Comparison of ENCODE assay signal across 9 mouse cellular contexts in genomic region chr4:155113766-155114410, GRCm38 (mm10). TPM values are rescaled to one million over a fixed set of nuclear protein-coding genes. Genes with fewer than 3 reads are reported as not detected.
DNase-seq lines count a peak whose midpoint lies in the region; ATAC-seq and TF ChIP-seq lines count a peak whose summit lies in the region.
"Had no signal": no experiment of that assay in that cellular context is flagged by ENCODE, and none has a peak within 500 bp of the region (broad histone marks: within the 10 kb centered on the region; RNA-seq: fewer than 3 reads in every experiment).

No protein-coding gene starts in this region.

- DNase-seq in heart, postnatal 4 days, result no peak
- peak; percentile 33 for DNase-seq in right cerebral cortex, adult 18-20 months
- no peak for DNase-seq in right cerebral cortex, postnatal 25 days
- peak; percentile 59 for DNase-seq in forebrain, postnatal 0 days
- no peak for DNase-seq in cerebellum, postnatal 4 days (ENCODE audit: low spot score in 2 of 2)
- DNase-seq in urinary bladder, postnatal 10 days (ENCODE audit: low spot score), result no peak

- TF ChIP-seq CTCF in forebrain, postnatal 0 days (IDR thresholded peaks at IDR 0.05; ENCODE audit: low read depth), result no peak

- no peak overlapping the region for H3K4me3 ChIP-seq in heart, embryonic 15.5 days
- no peak overlapping the region for H3K4me3 ChIP-seq in forebrain, postnatal 0 days (ENCODE audit: low read depth, low read length)

- H3K36me3 ChIP-seq in heart, embryonic 15.5 days, result no peaks in the 10 kb centered on the region
- no peaks in the 10 kb centered on the region for H3K36me3 ChIP-seq in forebrain, postnatal 0 days (ENCODE audit: insufficient read depth)

- ATAC-seq in heart, embryonic 15.5 days (replicated peaks; ENCODE audit: insufficient number of reproducible peaks, insufficient read depth, low FRiP score, low read depth), result no peak
- ATAC-seq in forebrain, postnatal 0 days, result peak; percentile 65
- no peak for ATAC-seq in megakaryocyte-erythroid progenitor cell, adult 5-6 weeks (replicated peaks; ENCODE audit: low FRiP score, low TSS enrichment, poor library complexity, severe bottlenecking)

- H3K27ac ChIP-seq in heart, embryonic 15.5 days, result 0 out of 2 replicates have a peak overlapping the region, but pooled peaks have one; percentile 9
- H3K27ac ChIP-seq in forebrain, postnatal 0 days (ENCODE audit: low read depth, low read length), result peak overlapping the region; percentile 70
- H3K27ac ChIP-seq: liver, embryonic 14.5 days had no signal

- no peak overlapping the region for H3K4me2 ChIP-seq in heart, embryonic 15.5 days
- H3K4me2 ChIP-seq in forebrain, postnatal 0 days (ENCODE audit: low read depth), result no peak overlapping the region

- H3K9me3 ChIP-seq in heart, embryonic 15.5 days (replicated peaks), result no peaks in the 10 kb centered on the region
- H3K9me3 ChIP-seq in forebrain, postnatal 0 days (ENCODE audit: low read length), result no peaks in the 10 kb centered on the region

- WGBS in heart, embryonic 15.5 days, result 60% methylated on average over 8 of the region's 8 CpGs
- WGBS in forebrain, postnatal 0 days, result 55% methylated on average over 8 of the region's 8 CpGs

- H3K9ac ChIP-seq in heart, embryonic 15.5 days, result no peak overlapping the region
- H3K9ac ChIP-seq in forebrain, postnatal 0 days, result 0 out of 2 replicates have a peak overlapping the region, but pooled peaks have one; percentile 18
- H3K9ac ChIP-seq: liver, embryonic 14.5 days had no signal

- H3K4me1 ChIP-seq in heart, embryonic 15.5 days (replicated peaks), result peaks cover 18% of the 10 kb centered on the region
- peaks cover 3% of the 10 kb centered on the region; the same call in 1 of the 2 replicates for H3K4me1 ChIP-seq in forebrain, postnatal 0 days (ENCODE audit: insufficient read depth)

- no peaks in the 10 kb centered on the region for H3K27me3 ChIP-seq in heart, embryonic 15.5 days
- no peaks in the 10 kb centered on the region for H3K27me3 ChIP-seq in forebrain, postnatal 0 days (ENCODE audit: insufficient read depth, low read length)

RNA-seq across cellular contexts. Expression of gene Morn1, which starts 27.5 kb away (rescaled TPM):
- 1.9 and 2.5 TPM in 2 replicates for polyA plus RNA-seq in heart, embryonic 15.5 days (2015; fragmentation: Nextera tagmentation; extraction: Ambion mirVana)
- total RNA-seq in heart, postnatal 4 days (2021), result 1 to 10 TPM; 2.8 to 3.0 TPM
- total RNA-seq in forebrain, postnatal 0 days (2014; rRNA removed), result 6.0 and 7.4 TPM in 2 replicates
- 8.2 and 9.7 TPM in 2 replicates for polyA plus RNA-seq in forebrain, postnatal 0 days (2015; fragmentation: Nextera tagmentation; extraction: Ambion mirVana)
- total RNA-seq in megakaryocyte-erythroid progenitor cell, adult 5-6 weeks (2014; fragmentation: Nextera tagmentation), result 3.8 and 7.6 TPM in 2 replicates
- total RNA-seq in megakaryocyte-erythroid progenitor cell, adult 5-6 weeks (2017), result 1.6 and 1.8 TPM in 2 replicates

RNA-seq across cellular contexts. Expression of gene Rer1, which starts 27.7 kb away (rescaled TPM):
- polyA plus RNA-seq in heart, embryonic 15.5 days (2015; fragmentation: Nextera tagmentation; extraction: Ambion mirVana), result 117 and 120 TPM in 2 replicates
- 10 to 100 TPM; 76.1 to 78.4 TPM for total RNA-seq in heart, postnatal 4 days (2021)
- 92.4 and 116 TPM in 2 replicates for total RNA-seq in forebrain, postnatal 0 days (2014; rRNA removed)
- polyA plus RNA-seq in forebrain, postnatal 0 days (2015; fragmentation: Nextera tagmentation; extraction: Ambion mirVana), result 136 and 140 TPM in 2 replicates
- 105 and 108 TPM in 2 replicates for total RNA-seq in megakaryocyte-erythroid progenitor cell, adult 5-6 weeks (2014; fragmentation: Nextera tagmentation)
- 97.8 and 135 TPM in 2 replicates for total RNA-seq in megakaryocyte-erythroid progenitor cell, adult 5-6 weeks (2017)

RNA-seq across cellular contexts. Expression of gene Pex10, which starts 47.1 kb away (rescaled TPM):
- polyA plus RNA-seq in heart, embryonic 15.5 days (2015; fragmentation: Nextera tagmentation; extraction: Ambion mirVana), result 16.3 and 18.6 TPM in 2 replicates
- 10 to 100 TPM; 16.6 to 17.1 TPM for total RNA-seq in heart, postnatal 4 days (2021)
- 16.9 and 18.5 TPM in 2 replicates for total RNA-seq in forebrain, postnatal 0 days (2014; rRNA removed)
- polyA plus RNA-seq in forebrain, postnatal 0 days (2015; fragmentation: Nextera tagmentation; extraction: Ambion mirVana), result 14.0 and 14.1 TPM in 2 replicates
- 8.1 and 9.0 TPM in 2 replicates for total RNA-seq in megakaryocyte-erythroid progenitor cell, adult 5-6 weeks (2014; fragmentation: Nextera tagmentation)
- 5.8 and 6.4 TPM in 2 replicates for total RNA-seq in megakaryocyte-erythroid progenitor cell, adult 5-6 weeks (2017)

RNA-seq across cellular contexts. Expression of gene Plch2, which starts 57.3 kb away (rescaled TPM):
- polyA plus RNA-seq in heart, embryonic 15.5 days (2015; fragmentation: Nextera tagmentation; extraction: Ambion mirVana), result 0.43 and 2.4 TPM in 2 replicates
- total RNA-seq in heart, postnatal 4 days (2021), result not detected
- 32.1 and 42.1 TPM in 2 replicates for total RNA-seq in forebrain, postnatal 0 days (2014; rRNA removed)
- polyA plus RNA-seq in forebrain, postnatal 0 days (2015; fragmentation: Nextera tagmentation; extraction: Ambion mirVana), result 11.7 and 17.4 TPM in 2 replicates
- total RNA-seq in megakaryocyte-erythroid progenitor cell, adult 5-6 weeks (2014; fragmentation: Nextera tagmentation), result 0.33 and 3.2 TPM in 2 replicates
- not detected in 2 replicates for total RNA-seq in megakaryocyte-erythroid progenitor cell, adult 5-6 weeks (2017)

Comparison
In these comparisons a context has a peak if more than half of its experiments do, and no peak if none do; other contexts are left out.
1. DNase-seq: peak in right cerebral cortex, adult 18-20 months (single experiment) and forebrain, postnatal 0 days (single experiment); none in heart, postnatal 4 days (single experiment), right cerebral cortex, postnatal 25 days (single experiment), cerebellum, postnatal 4 days (0 of 2) and urinary bladder, postnatal 10 days (single experiment).